Mouse (Mus musculus) embryonic facial prominence, embryonic 12.5 days (tissue): ENCODE measurements around the gene Prdm11. TPM values are rescaled to one million over a fixed set of nuclear protein-coding genes. Genes with fewer than 3 reads are reported as not detected.
A peak's percentile ranks its signal among the peaks of the same experiment; 100 is the strongest.

Experiments
- ATAC-seq: fragments of 200-750 bp; cut with Nextera tagmentation; 2 replicates; pipeline ENCODE4 v1.8.0; 2017; ENCODE audit not compliant: insufficient number of reproducible peaks, insufficient read depth, low FRiP score, low TSS enrichment
- H3K27ac ChIP-seq: fragments of 300-500 bp; sonication (generic); 2 replicates; pipeline ENCODE4 v1.5.1; 2016; ENCODE audit warnings: mild to moderate bottlenecking
- H3K27me3 ChIP-seq: fragments of 300-500 bp; sonication (generic); 2 replicates; pipeline ENCODE4 v1.6.1; 2016; ENCODE audit warnings: mild to moderate bottlenecking, moderate library complexity
- H3K36me3 ChIP-seq: fragments of 300-500 bp; sonication (generic); 2 replicates; pipeline ENCODE4 v1.6.1; 2016; ENCODE audit warnings: mild to moderate bottlenecking
- H3K4me1 ChIP-seq: fragments of 300-500 bp; sonication (generic); 2 replicates; pipeline ENCODE4 v1.6.1; 2016
- H3K4me2 ChIP-seq: fragments of 300-500 bp; sonication (generic); replicated peaks from 2 replicates; pipeline ENCODE4 v1.6.1; 2016; ENCODE audit warnings: mild to moderate bottlenecking, moderate library complexity
- H3K4me3 ChIP-seq: fragments of 300-500 bp; sonication (generic); 2 replicates; pipeline ENCODE4 v1.5.1; 2016; ENCODE audit warnings: mild to moderate bottlenecking
- H3K9ac ChIP-seq: fragments of 300-500 bp; sonication (generic); 2 replicates; pipeline ENCODE4 v1.6.1; 2016; ENCODE audit warnings: mild to moderate bottlenecking, moderate library complexity
- H3K9me3 ChIP-seq: fragments of 300-500 bp; sonication (generic); 2 replicates; pipeline ENCODE4 v1.6.1; 2016; ENCODE audit warnings: mild to moderate bottlenecking, moderate library complexity
- WGBS: fragments of 180-500 bp; shearing (Covaris S2); methylation state at CpG from one replicate; pipeline ENCODE4 v1.1.7; 2016; 5-methylcytosine and 5-hydroxymethylcytosine counted together
- polyA plus RNA-seq: library from polyadenylated mRNA; unstranded; fragments of >200 nt; fragmentation: Nextera tagmentation; extraction: Ambion mirVana; gene quantifications from 2 replicates; pipeline ENCODE4 v1.2.1, GENCODE M21; 2016

Prdm11 gene
- polyA plus RNA-seq, 1 experiment from 2014 or later, result 6.2 TPM

DNA sequence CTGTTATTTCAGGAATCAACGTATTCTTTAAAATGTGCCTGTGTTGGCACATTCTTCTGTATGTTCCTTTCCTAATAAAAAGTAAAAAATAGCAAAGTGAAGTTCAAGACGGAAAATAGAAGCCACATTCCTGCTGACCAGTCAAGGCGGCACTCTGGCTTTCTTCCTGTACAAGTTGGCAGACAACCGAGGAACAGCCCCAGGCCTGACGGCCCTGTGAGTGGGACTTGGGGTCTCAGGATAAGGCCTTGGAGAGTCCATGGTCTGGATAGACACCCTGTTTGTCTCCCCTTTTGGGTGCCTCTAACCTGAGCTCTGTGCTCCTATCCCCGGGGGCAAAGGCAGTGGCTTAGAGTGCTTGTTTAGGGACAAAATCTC, 30.6 kb upstream of the Prdm11 start:
- Histone ChIP-seq H3K4me3 (no peak overlapping the region), H3K27me3 (no peaks in the 10 kb centered on the region), H3K9ac (no peak overlapping the region), H3K27ac (no peak overlapping the region), H3K9me3 (no peaks in the 10 kb centered on the region), H3K4me1 (peaks cover 9% of the 10 kb centered on the region; the same call in 1 of the 2 replicates), H3K36me3 (no peaks in the 10 kb centered on the region), H3K4me2 (no peak overlapping the region)
- no peak for ATAC-seq
- 68% methylated on average over 6 of the region's 6 CpGs for WGBS

DNA sequence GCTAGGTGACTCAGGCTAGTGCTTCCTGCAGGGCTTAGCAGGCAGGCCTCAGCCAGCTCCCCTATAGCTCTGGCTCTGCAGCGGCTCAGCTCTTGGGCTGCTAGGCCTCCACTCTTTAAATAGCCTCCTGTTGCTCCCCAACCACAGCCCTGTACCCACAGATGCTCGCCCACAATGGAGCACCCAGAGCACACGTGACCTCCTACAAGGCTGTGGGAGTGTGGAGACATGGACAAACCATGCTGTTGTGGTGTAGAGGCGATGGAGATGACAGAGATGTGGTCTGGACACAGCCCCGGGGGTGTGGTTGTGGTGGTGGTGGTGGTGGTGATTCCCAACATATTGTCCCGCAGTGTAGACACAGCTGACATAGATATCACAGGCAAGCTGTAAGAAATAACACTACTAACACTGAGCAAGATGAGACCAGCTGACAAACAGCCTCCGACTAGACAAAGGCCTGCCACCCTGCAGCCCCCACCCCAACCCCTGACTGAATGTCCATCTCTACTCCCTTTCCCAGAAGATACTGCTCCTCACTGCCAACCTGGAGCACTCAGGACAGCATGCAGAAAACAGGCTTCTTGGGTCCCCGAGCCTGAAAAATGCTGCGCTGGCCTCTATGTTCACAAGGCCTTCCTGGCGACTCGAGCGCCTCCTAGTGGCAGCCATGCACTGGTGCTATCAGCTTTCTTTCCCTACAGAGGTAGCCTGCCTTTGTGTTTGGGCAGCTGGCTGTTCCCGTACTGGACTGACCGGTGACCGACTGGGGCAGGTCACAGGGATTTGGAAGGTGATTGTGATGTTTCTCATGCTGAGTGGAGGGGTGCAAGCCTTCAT, 30.0 kb upstream of the Prdm11 start:
- no peaks in the 10 kb centered on the region for H3K9me3 ChIP-seq
- H3K4me1 ChIP-seq, result peaks cover 3% of the 10 kb centered on the region; the same call in 1 of the 2 replicates
- no peaks in the 10 kb centered on the region for H3K36me3 ChIP-seq
- 40% methylated on average over 15 of the region's 15 CpGs for WGBS
- no peak overlapping the region for H3K4me2 ChIP-seq
- no peak for ATAC-seq
- no peak overlapping the region for H3K4me3 ChIP-seq
- no peaks in the 10 kb centered on the region for H3K27me3 ChIP-seq
- no peak overlapping the region for H3K9ac ChIP-seq
- H3K27ac ChIP-seq, result no peak overlapping the region

DNA sequence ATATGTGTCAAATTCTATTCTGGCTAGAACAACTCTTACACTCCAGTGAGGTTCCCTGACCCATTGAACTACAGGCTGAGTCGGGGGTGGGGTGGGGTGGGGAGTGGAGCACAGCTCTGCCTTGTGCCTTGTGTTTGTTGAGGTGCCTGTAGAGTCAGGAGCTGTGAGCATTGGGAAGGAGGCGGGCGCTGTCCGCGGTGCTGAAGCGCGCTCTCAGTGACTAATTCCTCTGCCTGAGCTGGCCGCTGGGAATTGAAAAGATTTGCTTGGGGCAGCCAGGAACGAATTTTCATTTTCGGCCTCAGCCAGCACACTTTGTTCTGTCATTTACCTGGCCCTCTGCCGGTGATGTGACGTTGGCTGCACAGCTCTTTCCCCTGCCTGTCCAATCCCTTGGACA, 25.7 kb upstream of the Prdm11 start:
- Histone ChIP-seq H3K27me3 (no peaks in the 10 kb centered on the region), H3K36me3 (no peaks in the 10 kb centered on the region), H3K4me1 (no peaks in the 10 kb centered on the region), H3K9me3 (no peaks in the 10 kb centered on the region), H3K4me2 (no peak overlapping the region), H3K9ac (no peak overlapping the region), H3K27ac (no peak overlapping the region), H3K4me3 (no peak overlapping the region)
- 4% methylated on average over 12 of the region's 12 CpGs for WGBS
- no peak for ATAC-seq

GRCm38 (mm10) chr2:93068942-93069341, 23.0 kb upstream of the Prdm11 start:
- ATAC-seq, result no peak
- H3K4me2 ChIP-seq, result no peak overlapping the region
- no peak overlapping the region for H3K4me3 ChIP-seq
- H3K4me1 ChIP-seq, result no peaks in the 10 kb centered on the region
- H3K27ac ChIP-seq, result no peak overlapping the region
- H3K9ac ChIP-seq, result no peak overlapping the region
- H3K27me3 ChIP-seq, result no peaks in the 10 kb centered on the region
- H3K9me3 ChIP-seq, result no peaks in the 10 kb centered on the region
- WGBS, result 42% methylated on average over 2 of the region's 2 CpGs
- H3K36me3 ChIP-seq, result no peaks in the 10 kb centered on the region

- no peaks in the 10 kb centered on the region for H3K36me3 ChIP-seq
- H3K4me1 ChIP-seq, result no peaks in the 10 kb centered on the region
- ATAC-seq, result no peak
- H3K9me3 ChIP-seq, result no peaks in the 10 kb centered on the region
- no peak overlapping the region for H3K9ac ChIP-seq
- H3K4me3 ChIP-seq, result no peak overlapping the region
- whole genome bisulfite sequencing, result 24% methylated on average over 2 of the region's 2 CpGs
- H3K27me3 ChIP-seq, result no peaks in the 10 kb centered on the region
- H3K27ac ChIP-seq, result no peak overlapping the region
- no peak overlapping the region for H3K4me2 ChIP-seq
Observed at GRCm38 (mm10) chr2:93063347-93063746, 17.4 kb upstream of the Prdm11 start.

DNA sequence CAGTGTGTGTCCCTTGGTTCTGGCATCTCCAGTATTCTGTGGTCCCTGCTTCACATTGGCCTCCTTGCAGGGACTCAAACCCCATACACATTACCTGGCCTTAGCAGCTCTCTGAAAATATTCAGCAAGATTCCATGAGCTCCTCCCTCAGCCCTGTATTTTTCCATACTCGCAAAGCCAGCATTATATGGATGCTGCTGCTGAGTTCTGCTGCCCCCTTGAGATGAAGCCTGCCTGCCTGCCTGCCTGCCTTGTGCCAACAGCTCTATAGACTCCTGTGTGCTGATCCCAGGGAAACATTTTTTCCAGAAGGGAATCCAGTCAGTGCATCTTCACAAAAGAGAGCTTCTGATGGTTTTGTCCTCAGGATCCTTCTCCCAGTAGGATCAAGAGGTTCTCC, 5.9 kb upstream of the Prdm11 start:
- Histone ChIP-seq H3K4me3 (no peak overlapping the region), H3K27me3 (no peaks in the 10 kb centered on the region), H3K9me3 (no peaks in the 10 kb centered on the region), H3K4me2 (no peak overlapping the region), H3K4me1 (peaks cover 3% of the 10 kb centered on the region; the same call in 1 of the 2 replicates), H3K36me3 (no peaks in the 10 kb centered on the region), H3K9ac (no peak overlapping the region), H3K27ac (no peak overlapping the region)
- WGBS, result 44% methylated on average over 1 of the region's 1 CpGs
- no peak for ATAC-seq

- Histone ChIP-seq H3K4me1 (peaks cover 21% of the 10 kb centered on the region), H3K27ac (no peak overlapping the region), H3K4me2 (no peak overlapping the region), H3K36me3 (no peaks in the 10 kb centered on the region), H3K27me3 (no peaks in the 10 kb centered on the region), H3K4me3 (no peak overlapping the region), H3K9ac (no peak overlapping the region), H3K9me3 (no peaks in the 10 kb centered on the region)
- ATAC-seq, result no peak
- WGBS, result 47% methylated on average over 6 of the region's 6 CpGs
Observed at GRCm38 (mm10) chr2:93048601-93049323, 2.8 kb upstream of the Prdm11 start.

GRCm38 (mm10) chr2:93047491-93048050, 1.6 kb upstream of the Prdm11 start:
- Histone ChIP-seq H3K9me3 (no peaks in the 10 kb centered on the region), H3K9ac (no peak overlapping the region), H3K4me3 (no peak overlapping the region), H3K4me2 (no peak overlapping the region), H3K27me3 (no peaks in the 10 kb centered on the region), H3K36me3 (no peaks in the 10 kb centered on the region), H3K27ac (no peak overlapping the region), H3K4me1 (peaks cover 23% of the 10 kb centered on the region)
- 84% methylated on average over 7 of the region's 7 CpGs for WGBS
- no peak for ATAC-seq

- ATAC-seq, result no peak
- Histone ChIP-seq H3K36me3 (no peaks in the 10 kb centered on the region), H3K4me1 (peaks cover 28% of the 10 kb centered on the region), H3K4me3 (no peak overlapping the region), H3K27me3 (no peaks in the 10 kb centered on the region), H3K9ac (no peak overlapping the region), H3K27ac (no peak overlapping the region), H3K4me2 (no peak overlapping the region), H3K9me3 (no peaks in the 10 kb centered on the region)
- WGBS, result 68% methylated on average over 6 of the region's 6 CpGs
Observed at GRCm38 (mm10) chr2:93047036-93047435, 1.1 kb upstream of the Prdm11 start.

GRCm38 (mm10) chr2:93046509-93046835, 505 bp upstream of the Prdm11 start:
- no peaks in the 10 kb centered on the region for H3K36me3 ChIP-seq
- H3K4me1 ChIP-seq, result peaks cover 33% of the 10 kb centered on the region
- peak overlapping the region; percentile 96 for H3K9ac ChIP-seq
- H3K4me2 ChIP-seq, result peak overlapping the region; percentile 73
- no peak for ATAC-seq
- H3K27ac ChIP-seq, result peak overlapping the region; percentile 99
- WGBS, result 17% methylated on average over 5 of the region's 5 CpGs
- peak overlapping the region; percentile 81 for H3K4me3 ChIP-seq
- no peaks in the 10 kb centered on the region for H3K27me3 ChIP-seq
- H3K9me3 ChIP-seq, result no peaks in the 10 kb centered on the region

DNA sequence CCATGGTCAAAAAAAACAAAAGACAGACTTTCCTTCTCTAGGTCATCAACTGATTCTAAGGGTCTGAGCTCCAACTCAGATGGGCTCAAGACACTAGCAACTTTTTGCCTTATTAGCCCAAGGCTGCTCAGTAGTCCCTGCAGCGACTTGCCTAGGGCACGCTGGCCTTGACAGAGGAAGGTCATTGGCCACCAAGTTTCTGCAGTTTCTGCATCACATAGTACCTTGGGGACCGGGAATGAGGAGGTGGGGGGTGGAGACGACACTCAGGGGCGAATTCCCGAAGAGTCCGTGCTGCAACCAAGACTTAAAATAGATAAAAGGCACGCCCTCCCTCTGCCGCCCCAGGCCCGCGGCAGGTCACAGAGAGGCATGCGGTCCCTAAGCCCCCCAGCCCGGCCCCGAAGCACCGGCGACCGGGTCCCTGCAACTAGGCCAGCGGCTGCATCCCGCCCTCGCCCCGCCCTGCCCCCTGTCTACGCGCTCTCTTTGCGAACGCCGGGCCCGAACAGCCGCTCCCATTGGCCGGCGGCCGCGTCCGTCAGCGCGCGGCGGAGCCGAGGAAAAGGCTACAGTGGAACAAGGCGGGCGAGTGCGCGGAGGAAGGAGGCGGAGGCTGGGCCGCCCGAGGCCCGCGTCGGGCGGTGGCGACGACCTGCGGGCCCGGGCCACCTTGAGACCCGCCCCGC, 694 bp downstream of the Prdm11 start:
- H3K27ac ChIP-seq, result peak overlapping the region; percentile 99
- H3K27me3 ChIP-seq, result no peaks in the 10 kb centered on the region
- H3K4me1 ChIP-seq, result peaks cover 42% of the 10 kb centered on the region
- no peaks in the 10 kb centered on the region for H3K9me3 ChIP-seq
- WGBS, result under 1% methylated on average over 44 of the region's 55 CpGs
- H3K4me3 ChIP-seq, result peak overlapping the region; percentile 81
- H3K36me3 ChIP-seq, result no peaks in the 10 kb centered on the region
- ATAC-seq, result peak; percentile 93
- H3K9ac ChIP-seq, result peak overlapping the region; percentile 96
- peak overlapping the region; percentile 73 for H3K4me2 ChIP-seq
